7 mouse cellular contexts compared by ENCODE assay signal in the genomic region with DNA sequence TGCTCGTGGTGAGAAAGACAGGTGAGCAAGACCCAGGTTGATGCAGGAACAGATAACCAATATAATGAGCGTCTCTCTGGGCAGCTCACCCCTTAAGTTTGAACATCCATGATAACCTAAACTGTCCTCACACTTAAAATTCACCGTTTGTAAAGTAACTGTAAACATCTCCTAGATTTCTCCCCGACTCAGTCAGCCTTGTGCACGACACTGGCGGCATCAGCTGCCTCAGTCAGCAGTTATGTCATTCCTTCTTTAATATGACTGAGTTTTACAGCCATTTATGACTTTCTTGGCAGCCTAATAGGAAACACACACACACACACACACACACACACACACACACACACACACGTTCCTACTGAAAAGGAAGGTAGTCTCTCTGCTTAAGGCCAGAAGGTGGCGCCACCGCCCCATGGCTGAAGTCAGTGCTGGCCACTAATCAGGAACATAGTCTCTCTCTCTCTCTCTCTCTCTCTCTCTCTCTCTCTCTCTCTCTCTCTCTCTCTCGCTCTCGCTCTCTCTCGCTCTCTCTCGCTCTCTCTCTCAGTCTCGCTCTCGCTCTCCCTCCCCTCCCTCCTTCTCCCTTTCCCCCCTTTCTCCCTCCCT.
DNase-seq lines count a peak whose midpoint lies in the region; ATAC-seq and TF ChIP-seq lines count a peak whose summit lies in the region.

No protein-coding gene starts in this region.

- no peak overlapping the region for H3K27ac ChIP-seq in forebrain, embryonic 15.5 days (replicated peaks)
- no peak overlapping the region for H3K27ac ChIP-seq in hindbrain, embryonic 13.5 days

- CTCF ChIA-PET in Patski (lab: Charles Lee) = no interaction called here

- DNase-seq in Patski (ENCODE audit: low read depth, low spot score) = peak; percentile 17
- DNase-seq in c-Kit-positive CD71-positive TER-119-negative erythroid progenitor cells, embryonic 14.5 days (ENCODE audit: low read depth) = peak; percentile 16
- DNase-seq in left cerebral cortex, adult 18-20 months (ENCODE audit: low spot score in 2 of 2) = peak; percentile 63 to 64
- DNase-seq in mesoderm, embryonic 11.5 days (ENCODE audit: low read depth, low spot score) = peak; percentile 86
- DNase-seq in right cerebral cortex, postnatal 36 days (ENCODE audit: low spot score in 2 of 2) = peak; percentile 49 to 70

- H3K4me3 ChIP-seq in forebrain, embryonic 15.5 days = no peak overlapping the region
- no peak overlapping the region for H3K4me3 ChIP-seq in hindbrain, embryonic 13.5 days

- no peak for ATAC-seq in Patski
- ATAC-seq in forebrain, embryonic 15.5 days (replicated peaks) = peak; percentile 86
- ATAC-seq in hindbrain, embryonic 13.5 days (ENCODE audit: low FRiP score) = peak; percentile 84

- in situ Hi-C loops in Patski (cut with MboI; ENCODE audit: low pct_unique_long_range_greater_than_20kb) = loop anchor here (5.0 to 10.0 kb wide), 5 partner anchors 473 to 1111 kb away; no protein-coding TSS in a partner anchor

- H3K4me1 ChIP-seq in forebrain, embryonic 15.5 days = no peaks in the 10 kb centered on the region
- no peaks in the 10 kb centered on the region for H3K4me1 ChIP-seq in hindbrain, embryonic 13.5 days (replicated peaks)

- H3K36me3 ChIP-seq in forebrain, embryonic 15.5 days = no peaks in the 10 kb centered on the region
- H3K36me3 ChIP-seq in hindbrain, embryonic 13.5 days = no peaks in the 10 kb centered on the region

- H3K9me3 ChIP-seq in forebrain, embryonic 15.5 days = no peaks in the 10 kb centered on the region
- H3K9me3 ChIP-seq in hindbrain, embryonic 13.5 days = no peaks in the 10 kb centered on the region

- TF ChIP-seq CTCF in Patski (IDR thresholded peaks at IDR 0.05) = peak; percentile 89

- WGBS in forebrain, embryonic 15.5 days = 36% methylated on average over 9 of the region's 15 CpGs
- WGBS in hindbrain, embryonic 13.5 days = 37% methylated on average over 9 of the region's 15 CpGs

- no peak overlapping the region for H3K4me2 ChIP-seq in forebrain, embryonic 15.5 days (replicated peaks)
- no peak overlapping the region for H3K4me2 ChIP-seq in hindbrain, embryonic 13.5 days

- no peaks in the 10 kb centered on the region for H3K27me3 ChIP-seq in Patski
- no peaks in the 10 kb centered on the region for H3K27me3 ChIP-seq in forebrain, embryonic 15.5 days
- peaks cover 19% of the 10 kb centered on the region; the same call in 1 of the 2 replicates for H3K27me3 ChIP-seq in hindbrain, embryonic 13.5 days

- no peak overlapping the region for H3K9ac ChIP-seq in forebrain, embryonic 15.5 days (replicated peaks)
- no peak overlapping the region for H3K9ac ChIP-seq in hindbrain, embryonic 13.5 days

- POLR2A ChIA-PET in Patski (lab: Charles Lee) = no interaction called here

Comparison
In these comparisons a context has a peak if more than half of its experiments do, and no peak if none do; other contexts are left out.
1. DNase-seq: peak in every context shown above with its lines; median percentile 86 in mesoderm, embryonic 11.5 days; 64 in left cerebral cortex, adult 18-20 months; 60 in right cerebral cortex, postnatal 36 days; 17 in Patski; 16 in c-Kit-positive CD71-positive TER-119-negative erythroid progenitor cells, embryonic 14.5 days.